Mouse (Mus musculus) neutrophil, adult 83 days (primary cell): ENCODE results near the gene Olfr975. TPM values are rescaled to one million over a fixed set of nuclear protein-coding genes. Genes with fewer than 3 reads are reported as not detected.

Experiments
- total RNA-seq, 2 experiments: library from RNA; stranded (reverse); gene quantifications; one replicate each; pipeline ENCODE4 v1.2.4; 2023

Gene Olfr975
- total RNA-seq, result not detected

DNA sequence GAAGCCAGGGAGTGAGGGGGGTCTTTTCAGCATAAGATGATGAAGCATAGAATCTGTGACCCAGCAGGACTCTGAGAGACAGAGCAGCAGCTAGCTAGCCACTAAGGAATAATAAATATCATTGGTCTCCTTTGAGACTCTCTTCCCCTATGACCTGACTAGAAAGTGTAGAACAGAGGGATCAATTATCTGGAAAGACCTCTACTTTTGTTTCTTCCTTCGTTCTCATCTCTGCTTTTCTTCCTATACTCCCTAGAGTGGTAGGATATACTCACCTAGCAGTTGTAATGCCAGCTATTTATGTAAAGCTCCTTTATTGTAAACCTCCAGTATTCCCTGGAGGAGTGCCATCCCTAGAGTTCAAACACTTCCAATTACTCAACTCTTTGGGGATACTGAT, at the start of gene Olfr975:
Gene Olfr975, minus strand, starts transcription at position 101 of the 400 bp plus-strand sequence.

DNA sequence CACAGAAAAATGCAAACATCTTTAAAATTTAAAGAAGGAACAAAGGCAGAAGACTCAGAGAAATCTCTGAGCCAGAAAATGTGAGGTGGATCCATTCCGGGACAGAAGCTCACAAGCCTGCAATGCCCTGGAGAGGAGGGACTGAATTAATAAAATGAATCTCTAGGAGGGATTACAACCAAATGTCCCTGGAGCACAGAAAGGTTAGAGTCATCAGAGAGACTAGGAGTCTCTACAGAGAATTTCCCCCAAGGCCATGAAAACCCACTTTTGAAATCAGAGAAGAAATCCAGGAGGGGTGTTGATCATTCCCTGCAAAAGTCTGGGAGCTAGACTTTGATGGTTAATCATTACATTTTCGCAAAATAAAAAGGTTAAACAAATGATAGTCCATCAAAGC, 40.0 kb upstream of the Olfr975 start, which contains the start of gene Olfr978:
Gene Olfr978, plus strand, starts transcription at position 301 of the 400 bp plus-strand sequence.

DNA sequence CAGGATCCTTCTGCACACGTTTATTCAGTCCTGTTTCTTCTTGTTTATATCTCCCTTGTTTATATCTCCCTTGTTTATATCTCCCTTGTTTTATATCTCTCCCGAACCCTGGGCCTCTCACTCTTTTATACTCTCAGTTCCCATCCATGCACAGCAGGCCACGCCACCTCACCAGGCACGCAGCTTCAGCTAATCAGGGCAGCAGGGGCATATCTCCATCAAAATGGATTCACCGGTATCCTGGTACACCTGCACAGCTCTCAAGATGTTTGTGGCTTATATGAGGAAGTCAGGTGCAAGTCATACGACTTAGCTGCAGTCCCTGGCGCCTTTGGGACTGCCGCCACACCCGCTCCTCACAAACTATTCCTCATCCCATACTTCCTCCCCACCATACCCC, 9.2 kb upstream of the Olfr975 start, which contains the start of gene Olfr976:
Gene Olfr976, minus strand, starts transcription at position 101 of the 400 bp plus-strand sequence.

DNA sequence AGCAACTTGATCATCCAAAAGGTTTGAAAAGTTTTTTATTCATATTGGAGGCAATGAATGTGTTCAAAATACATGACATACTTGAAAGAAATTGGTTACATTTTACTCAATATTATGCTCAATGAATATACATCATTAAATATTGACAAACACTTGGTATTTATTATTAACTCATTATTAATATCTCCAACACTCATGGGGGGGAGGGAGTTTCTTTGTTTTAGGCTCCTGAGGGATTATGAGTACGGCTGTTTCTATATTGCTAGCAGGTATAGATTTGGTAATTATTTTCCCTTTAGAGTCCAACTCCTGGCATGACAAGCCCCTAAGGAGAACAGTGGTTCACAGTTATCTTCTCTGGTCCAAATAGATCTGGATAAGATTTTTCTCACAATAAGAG, 14.6 kb downstream of the Olfr975 start, which contains the start of gene Olfr974:
Gene Olfr974, plus strand, starts transcription at position 301 of the 400 bp plus-strand sequence.

DNA sequence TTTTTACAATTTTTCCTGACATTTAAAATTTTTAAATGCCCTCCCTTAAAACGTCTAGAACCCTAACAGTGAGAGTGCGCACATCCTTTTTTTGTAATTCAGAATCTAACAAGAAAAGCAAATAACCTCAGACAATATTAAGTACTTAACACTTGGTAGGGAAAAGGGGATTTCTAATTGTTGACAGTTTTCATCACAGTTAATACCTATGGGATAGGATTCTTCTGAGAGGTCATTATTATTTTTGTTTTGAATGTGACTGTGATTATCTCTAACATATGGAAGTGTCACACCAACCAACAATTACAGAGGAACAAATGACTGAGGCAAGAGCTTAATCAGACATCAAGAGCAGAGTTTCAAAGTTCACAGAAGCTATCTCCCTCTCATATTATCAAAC, 44.8 kb downstream of the Olfr975 start, which contains the start of gene Olfr229:
Gene Olfr229, plus strand, starts transcription at position 301 of the 400 bp plus-strand sequence.

Other genes starting within 250 kb of the Olfr975 start
- gene Olfr149, start 244.9 kb downstream of the Olfr975 start, total RNA-seq, result not detected
- gene Olfr965, start 240.7 kb downstream of the Olfr975 start, total RNA-seq, result not detected
- not detected for gene Olfr150, start 221.1 kb downstream of the Olfr975 start, total RNA-seq
- gene Olfr967, start 205.8 kb downstream of the Olfr975 start, total RNA-seq, result not detected
- gene Olfr968, start 168.8 kb downstream of the Olfr975 start, total RNA-seq, result not detected
- gene Olfr969, start 161.1 kb downstream of the Olfr975 start, total RNA-seq, result not detected
- not detected for gene Olfr970, start 143.2 kb downstream of the Olfr975 start, total RNA-seq
- not detected for gene Olfr971, start 115.2 kb downstream of the Olfr975 start, total RNA-seq
- not detected for gene Olfr972, start 85.6 kb downstream of the Olfr975 start, total RNA-seq
- gene Olfr229, start 44.7 kb downstream of the Olfr975 start, total RNA-seq, result not detected
- not detected for gene Olfr974, start 14.5 kb downstream of the Olfr975 start, total RNA-seq
- not detected for gene Olfr976, start 9.1 kb upstream of the Olfr975 start, total RNA-seq
- gene Olfr978, start 40.1 kb upstream of the Olfr975 start, total RNA-seq, result not detected
- not detected for gene Olfr979, start 51.4 kb upstream of the Olfr975 start, total RNA-seq
- gene Olfr980, start 57.5 kb upstream of the Olfr975 start, total RNA-seq, result not detected
- not detected for gene Olfr981, start 69.4 kb upstream of the Olfr975 start, total RNA-seq
- gene Olfr982, start 121.8 kb upstream of the Olfr975 start, total RNA-seq, result not detected
- not detected for gene Olfr983, start 141.5 kb upstream of the Olfr975 start, total RNA-seq
- gene Olfr984, start 162.2 kb upstream of the Olfr975 start, total RNA-seq, result under 1 TPM in 1 of 2 experiments, not detected in 1; 0.13 TPM
- gene Olfr985, start 178.1 kb upstream of the Olfr975 start, total RNA-seq, result not detected
- not detected for gene Tmem225, start 196.1 kb upstream of the Olfr975 start, total RNA-seq
- gene Olfr986, start 228.9 kb upstream of the Olfr975 start, total RNA-seq, result not detected
- under 1 TPM; 0.68 to 0.71 TPM for gene Zfp202, start 240.3 kb upstream of the Olfr975 start, total RNA-seq